Mouse (Mus musculus): ENCODE results near the gene Cdh3. TPM values are rescaled to one million over a fixed set of nuclear protein-coding genes. Genes with fewer than 3 reads are reported as not detected.

The Cdh3 gene
- total and polyA plus RNA-seq, 3 experiments = not detected

GRCm38 (mm10) chr8:106581344-106582088 lies 70.8 kb downstream of the Cdh3 start:
- Histone ChIP-seq H3K4me1 (ENCODE audit: control insufficient read depth in 1 of 2, insufficient read depth in 2 of 2, low read length in 2 of 2) (peaks cover 0 to 9% of the 10 kb centered on the region in 2 experiments; a peak in 3 of 4 replicates), H3K27ac (ENCODE audit: control insufficient read depth, low read depth, low read length) (no peak overlapping the region), H3K27me3 (ENCODE audit: control insufficient read depth in 1 of 2, insufficient read depth in 2 of 2, low read length in 2 of 2) (peaks cover 5 to 7% of the 10 kb centered on the region in 2 experiments), H3K9ac (ENCODE audit: control insufficient read depth, low read depth, low read length, poor library complexity, severe bottlenecking) (no peak overlapping the region), H3K9me3 (replicated peaks; ENCODE audit: insufficient read depth, low read length) (no peaks in the 10 kb centered on the region), H3K79me2 (ENCODE audit: control insufficient read depth, insufficient read depth, low read length, poor library complexity) (no peaks in the 10 kb centered on the region), H3K4me3 (ENCODE audit: control insufficient read depth in 1 of 2, insufficient read depth in 1 of 2, low read depth in 2 of 2, low read length in 2 of 2) (no peak overlapping the region), H3K36me3 (ENCODE audit: control insufficient read depth in 1 of 2, insufficient read depth in 2 of 2, low read length in 2 of 2) (no peaks in the 10 kb centered on the region; a peak in 1 of 4 replicates)
- DNase-seq (ENCODE audit: low read depth, low spot score) = no peak
- no peak for TF ChIP-seq SMC3 (IDR thresholded peaks at IDR 0.05; ENCODE audit: low read depth, low read length)
- TF ChIP-seq ZNF384 (IDR thresholded peaks at IDR 0.05; ENCODE audit: low read depth, low read length) = no peak
- TF ChIP-seq POLR2AphosphoS5 (IDR thresholded peaks at IDR 0.05; ENCODE audit: borderline replicate concordance, low read depth, low read length) = no peak
- no peak for TF ChIP-seq MYB (IDR thresholded peaks at IDR 0.05; ENCODE audit: low read depth, low read length)
- no peak for TF ChIP-seq SIN3A (IDR thresholded peaks at IDR 0.05; ENCODE audit: low read length)
- no peak for TF ChIP-seq TBP (IDR thresholded peaks at IDR 0.05; ENCODE audit: low read depth, low read length)
- TF ChIP-seq E2F4 (IDR thresholded peaks at IDR 0.05; ENCODE audit: borderline replicate concordance, low read depth, low read length) = no peak
- no peak for TF ChIP-seq CHD1 (IDR thresholded peaks at IDR 0.05; ENCODE audit: low read depth, low read length)
- no peak for TF ChIP-seq NRF1 (IDR thresholded peaks at IDR 0.05; ENCODE audit: insufficient read depth, low read depth, low read length, poor library complexity, severe bottlenecking)
- TF ChIP-seq GATA1 (IDR thresholded peaks at IDR 0.05; ENCODE audit: low read depth, low read length) = no peak
- TF ChIP-seq ELF1 (IDR thresholded peaks at IDR 0.05; ENCODE audit: low read depth, low read length) = no peak
- no peak for TF ChIP-seq TCF12 (IDR thresholded peaks at IDR 0.05; ENCODE audit: low read depth, low read length)
- no peak for TF ChIP-seq TAL1 (IDR thresholded peaks at IDR 0.05; ENCODE audit: low read length)
- TF ChIP-seq ZKSCAN1 (IDR thresholded peaks at IDR 0.05; ENCODE audit: low read depth, low read length) = no peak
- TF ChIP-seq ZC3H11A (IDR thresholded peaks at IDR 0.05; ENCODE audit: low read depth, low read length) = no peak
- TF ChIP-seq BHLHE40 (IDR thresholded peaks at IDR 0.05; ENCODE audit: borderline replicate concordance, low read depth, low read length) = no peak
- TF ChIP-seq MYC (IDR thresholded peaks at IDR 0.05; ENCODE audit: low read depth, low read length) = no peak
- TF ChIP-seq ZMIZ1 (IDR thresholded peaks at IDR 0.05; ENCODE audit: low read depth, low read length) = no peak
- no peak for TF ChIP-seq GABPA (IDR thresholded peaks at IDR 0.05; ENCODE audit: low read depth, low read length)
- no peak for TF ChIP-seq MXI1 (IDR thresholded peaks at IDR 0.05; ENCODE audit: low read depth, low read length)

Measured in MEL (cell line).